Mouse (Mus musculus): ENCODE measurements around the gene Gm21885. TPM values are rescaled to one million over a fixed set of nuclear protein-coding genes. Genes with fewer than 3 reads are reported as not detected.

The Gm21885 gene
- not detected in 2 replicates for polyA plus RNA-seq (2012; ENCODE audit: insufficient read depth, insufficient read length, missing spikeins)

- no peak within 1 kb of the TSS for H3K4me3 ChIP-seq (ENCODE audit: insufficient read depth, low read length)
- H3K4me1 ChIP-seq (ENCODE audit: control insufficient read depth, insufficient read depth, low read length), result peaks cover 13% of the 10 kb centered on the region
- no peak for TF ChIP-seq POLR2A (IDR thresholded peaks at IDR 0.05; ENCODE audit: borderline replicate concordance, low read depth, low read length)
- no peak for TF ChIP-seq CTCF (IDR thresholded peaks at IDR 0.05; ENCODE audit: low read depth, low read length)
- no peak within 1 kb of the TSS for H3K27ac ChIP-seq (ENCODE audit: insufficient read depth, low read depth, low read length)
Observed at GRCm38 (mm10) chr11:94281199-94282181, at the start of gene Gm21885. Gene Gm21885, plus strand, starts transcription at chr11:94281873.

GRCm38 (mm10) chr11:94233405-94233804 lies 48.3 kb upstream of the Gm21885 start:
- no peak for TF ChIP-seq POLR2A (IDR thresholded peaks at IDR 0.05; ENCODE audit: borderline replicate concordance, low read depth, low read length)
- no peak for TF ChIP-seq CTCF (IDR thresholded peaks at IDR 0.05; ENCODE audit: low read depth, low read length)
- Histone ChIP-seq H3K27ac (ENCODE audit: insufficient read depth, low read depth, low read length) (no peak overlapping the region), H3K4me3 (ENCODE audit: insufficient read depth, low read length) (no peak overlapping the region), H3K4me1 (ENCODE audit: control insufficient read depth, insufficient read depth, low read length) (no peaks in the 10 kb centered on the region)

- H3K27ac ChIP-seq (ENCODE audit: insufficient read depth, low read depth, low read length), result no peak overlapping the region
- TF ChIP-seq CTCF (IDR thresholded peaks at IDR 0.05; ENCODE audit: low read depth, low read length) (no peak), POLR2A (IDR thresholded peaks at IDR 0.05; ENCODE audit: borderline replicate concordance, low read depth, low read length) (no peak)
- no peaks in the 10 kb centered on the region for H3K4me1 ChIP-seq (ENCODE audit: control insufficient read depth, insufficient read depth, low read length)
- H3K4me3 ChIP-seq (ENCODE audit: insufficient read depth, low read length), result no peak overlapping the region
Observed at GRCm38 (mm10) chr11:94234380-94234779, 47.3 kb upstream of the Gm21885 start.

GRCm38 (mm10) chr11:94234857-94235256 lies 46.8 kb upstream of the Gm21885 start:
- TF ChIP-seq POLR2A (IDR thresholded peaks at IDR 0.05; ENCODE audit: borderline replicate concordance, low read depth, low read length), result no peak
- TF ChIP-seq CTCF (IDR thresholded peaks at IDR 0.05; ENCODE audit: low read depth, low read length), result no peak
- Histone ChIP-seq H3K4me1 (ENCODE audit: control insufficient read depth, insufficient read depth, low read length) (no peaks in the 10 kb centered on the region), H3K4me3 (ENCODE audit: insufficient read depth, low read length) (no peak overlapping the region), H3K27ac (ENCODE audit: insufficient read depth, low read depth, low read length) (no peak overlapping the region)

GRCm38 (mm10) chr11:94236074-94236473 lies 45.6 kb upstream of the Gm21885 start:
- H3K27ac ChIP-seq (ENCODE audit: insufficient read depth, low read depth, low read length), result no peak overlapping the region
- TF ChIP-seq POLR2A (IDR thresholded peaks at IDR 0.05; ENCODE audit: borderline replicate concordance, low read depth, low read length), result no peak
- TF ChIP-seq CTCF (IDR thresholded peaks at IDR 0.05; ENCODE audit: low read depth, low read length), result peak; percentile 66
- H3K4me1 ChIP-seq (ENCODE audit: control insufficient read depth, insufficient read depth, low read length), result no peaks in the 10 kb centered on the region
- no peak overlapping the region for H3K4me3 ChIP-seq (ENCODE audit: insufficient read depth, low read length)

GRCm38 (mm10) chr11:94238786-94239185 lies 42.9 kb upstream of the Gm21885 start:
- no peak for TF ChIP-seq CTCF (IDR thresholded peaks at IDR 0.05; ENCODE audit: low read depth, low read length)
- Histone ChIP-seq H3K4me3 (ENCODE audit: insufficient read depth, low read length) (no peak overlapping the region), H3K27ac (ENCODE audit: insufficient read depth, low read depth, low read length) (no peak overlapping the region), H3K4me1 (ENCODE audit: control insufficient read depth, insufficient read depth, low read length) (no peaks in the 10 kb centered on the region)

- Histone ChIP-seq H3K4me1 (ENCODE audit: control insufficient read depth, insufficient read depth, low read length) (no peaks in the 10 kb centered on the region), H3K4me3 (ENCODE audit: insufficient read depth, low read length) (no peak overlapping the region), H3K27ac (ENCODE audit: insufficient read depth, low read depth, low read length) (no peak overlapping the region)
- TF ChIP-seq CTCF (IDR thresholded peaks at IDR 0.05; ENCODE audit: low read depth, low read length) (no peak), POLR2A (IDR thresholded peaks at IDR 0.05; ENCODE audit: borderline replicate concordance, low read depth, low read length) (no peak)
Observed at GRCm38 (mm10) chr11:94239706-94240105, 42.0 kb upstream of the Gm21885 start.

GRCm38 (mm10) chr11:94242760-94243421 lies 38.8 kb upstream of the Gm21885 start:
- no peak overlapping the region for H3K4me3 ChIP-seq (ENCODE audit: insufficient read depth, low read length)
- no peak overlapping the region for H3K27ac ChIP-seq (ENCODE audit: insufficient read depth, low read depth, low read length)
- H3K4me1 ChIP-seq (ENCODE audit: control insufficient read depth, insufficient read depth, low read length), result no peaks in the 10 kb centered on the region
- TF ChIP-seq CTCF (IDR thresholded peaks at IDR 0.05; ENCODE audit: low read depth, low read length), result no peak
- no peak for TF ChIP-seq POLR2A (IDR thresholded peaks at IDR 0.05; ENCODE audit: borderline replicate concordance, low read depth, low read length)

GRCm38 (mm10) chr11:94243422-94244180 lies 38.1 kb upstream of the Gm21885 start:
- H3K4me3 ChIP-seq (ENCODE audit: insufficient read depth, low read length), result no peak overlapping the region
- TF ChIP-seq POLR2A (IDR thresholded peaks at IDR 0.05; ENCODE audit: borderline replicate concordance, low read depth, low read length) (no peak), CTCF (IDR thresholded peaks at IDR 0.05; ENCODE audit: low read depth, low read length) (no peak)
- H3K27ac ChIP-seq (ENCODE audit: insufficient read depth, low read depth, low read length), result no peak overlapping the region
- H3K4me1 ChIP-seq (ENCODE audit: control insufficient read depth, insufficient read depth, low read length), result no peaks in the 10 kb centered on the region

Measured in bone marrow macrophage, adult 2 months (primary cell).